In genomic region chr2:48465483-48465882, GRCm38 (mm10) we compare ENCODE assay signal across 24 mouse cellular contexts.
"Had no signal": no experiment of that assay in that cellular context is flagged by ENCODE, and none has a peak within 500 bp of the region (broad histone marks: within the 10 kb centered on the region; RNA-seq: fewer than 3 reads in every experiment).

No protein-coding gene starts in this region.

- H3K36me3 ChIP-seq: heart, embryonic 10.5 days; heart, embryonic 12.5 days; hindbrain, embryonic 10.5 days; hindbrain, embryonic 12.5 days; limb, embryonic 10.5 days; limb, embryonic 12.5 days had no signal

- H3K4me3 ChIP-seq: heart, embryonic 10.5 days; heart, embryonic 12.5 days; hindbrain, embryonic 10.5 days; hindbrain, embryonic 12.5 days; layer of hippocampus, adult 2 months; left cerebral cortex, adult 2 months; limb, embryonic 10.5 days; limb, embryonic 12.5 days had no signal

- H3K9me3 ChIP-seq: heart, embryonic 10.5 days; heart, embryonic 12.5 days; hindbrain, embryonic 10.5 days; hindbrain, embryonic 12.5 days; limb, embryonic 10.5 days; limb, embryonic 12.5 days had no signal

- H3K4me1 ChIP-seq: heart, embryonic 10.5 days; heart, embryonic 12.5 days; hindbrain, embryonic 10.5 days; hindbrain, embryonic 12.5 days had no signal

- H3K9ac ChIP-seq: heart, embryonic 12.5 days; hindbrain, embryonic 12.5 days; hindbrain, embryonic 14.5 days; limb, embryonic 12.5 days had no signal

- DNase-seq: gastrocnemius, postnatal 14 days; gastrocnemius, postnatal 36 days; heart, adult 18-20 months; heart, postnatal 10 days; heart, postnatal 4 days; kidney, adult 11 months; kidney, adult 2 months; kidney, adult 9 months; kidney, postnatal 10 days; kidney, postnatal 25 days; kidney, postnatal 4 days; liver had no signal

- H3K27ac ChIP-seq: heart, embryonic 10.5 days; hindbrain, embryonic 10.5 days; hindbrain, embryonic 12.5 days; hindbrain, embryonic 14.5 days; layer of hippocampus, adult 2 months; left cerebral cortex, adult 2 months; limb, embryonic 10.5 days; limb, embryonic 12.5 days had no signal

- H3K4me2 ChIP-seq: heart, embryonic 12.5 days; hindbrain, embryonic 12.5 days; hindbrain, embryonic 14.5 days; limb, embryonic 12.5 days; liver, embryonic 11.5 days had no signal

- ATAC-seq: hindbrain, embryonic 16.5 days; inflammation-experienced regulatory T-cells, adult 6 months had no signal

- H3K27me3 ChIP-seq: heart, embryonic 12.5 days; hindbrain, embryonic 12.5 days; limb, embryonic 12.5 days had no signal
